Mouse (Mus musculus) megakaryocyte, embryonic 14.5 days (primary cell): ENCODE results near the gene Dnm1. TPM values are rescaled to one million over a fixed set of nuclear protein-coding genes. Genes with fewer than 3 reads are reported as not detected.
"Not testable (repeated sequence)": the region's sequence is repeated elsewhere in the genome, so short reads cannot be mapped to it uniquely, and the experiment has no call there.

ENCODE experiments used
- H3K27me3 ChIP-seq: replicated peaks from 2 replicates; pipeline ENCODE3; 2012; ENCODE audit warnings: inconsistent platforms
- H3K36me3 ChIP-seq: replicated peaks from 2 replicates; pipeline ENCODE3; 2012; ENCODE audit warnings: low read length, inconsistent platforms, mixed read lengths
- H3K4me1 ChIP-seq: 2 replicates; pipeline ENCODE4 v1.6.1; 2012; ENCODE audit warnings: inconsistent platforms
- H3K4me3 ChIP-seq: replicated peaks from 2 replicates; pipeline ENCODE3; 2012; ENCODE audit warnings: moderate library complexity, mild to moderate bottlenecking, inconsistent platforms
- H3K9me3 ChIP-seq: 2 replicates; pipeline ENCODE4 v1.6.1; 2012; ENCODE audit warnings: inconsistent platforms
- FLI1 ChIP-seq: IDR thresholded peaks from 2 replicates; pipeline ENCODE4 v1.6.1; 2012; ENCODE audit warnings: low read length, inconsistent platforms, mixed read lengths
- GATA1 ChIP-seq: IDR thresholded peaks from 3 replicates; pipeline ENCODE4 v1.6.1; 2012; ENCODE audit warnings: mixed read lengths, low read length, inconsistent platforms, borderline replicate concordance
- polyA plus RNA-seq: library from polyadenylated mRNA; stranded (reverse); fragments of >175 nt; gene quantifications from 2 replicates; pipeline ENCODE4 v1.2.3, GENCODE M21; 2012; ENCODE audit warnings: low replicate concordance; ENCODE audit not compliant: insufficient read depth

Dnm1 gene
- polyA plus RNA-seq, 1 experiment, result 3.6 TPM

DNA sequence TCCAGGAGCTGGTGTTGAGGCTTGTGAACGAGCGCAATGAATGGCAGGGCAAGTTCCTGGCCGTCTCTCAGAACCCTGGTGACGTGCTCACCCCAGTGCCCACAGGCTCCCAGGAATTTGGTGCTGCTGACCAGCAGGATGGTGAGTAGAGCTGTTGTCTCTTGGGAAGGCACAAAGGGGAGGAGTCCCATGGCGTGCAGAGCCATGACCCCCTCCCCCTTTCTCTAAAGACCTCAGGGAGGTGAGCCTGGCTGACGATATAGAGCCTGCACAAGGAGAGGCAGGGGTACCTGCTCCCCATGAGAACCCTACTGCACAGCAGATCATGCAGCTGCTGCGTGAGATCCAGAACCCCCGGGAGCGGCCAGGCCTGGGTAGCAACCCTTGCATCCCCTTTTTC is 47.0 kb downstream of the Dnm1 start:
- TF ChIP-seq FLI1, result no peak
- TF ChIP-seq GATA1, result no peak
- Histone ChIP-seq H3K36me3 (peaks cover 96% of the 10 kb centered on the region), H3K4me1 (peaks cover 37% of the 10 kb centered on the region), H3K27me3 (no peaks in the 10 kb centered on the region), H3K4me3 (no peak overlapping the region), H3K9me3 (no peaks in the 10 kb centered on the region)

GRCm38 (mm10) chr2:32305668-32306067 is 47.5 kb downstream of the Dnm1 start:
- TF ChIP-seq GATA1 (no peak), FLI1 (no peak)
- Histone ChIP-seq H3K9me3 (no peaks in the 10 kb centered on the region), H3K36me3 (peaks cover 100% of the 10 kb centered on the region)

DNA sequence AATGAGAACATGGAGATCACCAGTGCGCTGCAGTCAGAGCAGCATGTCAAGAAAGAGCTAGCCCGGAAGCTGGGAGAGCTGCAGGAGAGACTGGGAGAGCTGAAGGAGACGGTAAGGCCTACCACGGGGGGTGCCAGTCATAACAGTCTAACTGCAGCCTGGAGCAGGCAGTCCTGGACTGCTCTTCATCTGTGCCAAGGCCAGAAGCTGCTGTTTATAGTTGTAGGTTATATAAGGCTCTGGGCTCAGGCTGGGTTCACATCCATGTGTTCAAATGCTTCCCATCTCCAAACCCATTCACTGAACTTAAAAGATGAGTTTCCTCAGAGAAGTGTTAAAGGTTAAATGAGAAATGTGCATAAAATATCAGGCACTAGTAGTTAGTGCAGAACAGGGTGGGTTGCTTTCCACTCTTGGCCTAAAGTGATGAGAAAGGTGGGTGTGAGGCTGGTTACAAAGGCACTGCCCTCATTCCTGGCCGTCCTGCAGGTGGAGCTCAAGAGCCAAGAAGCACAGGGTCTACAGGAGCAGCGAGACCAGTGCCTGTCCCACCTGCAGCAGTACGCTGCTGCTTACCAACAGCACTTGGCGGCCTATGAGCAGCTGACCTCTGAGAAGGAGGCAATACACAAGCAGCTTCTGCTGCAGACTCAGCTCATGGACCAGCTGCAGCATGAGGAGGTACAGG is 48.8 kb downstream of the Dnm1 start:
- no peaks in the 10 kb centered on the region for H3K9me3 ChIP-seq
- H3K4me3 ChIP-seq, result no peak overlapping the region
- TF ChIP-seq FLI1 (no peak), GATA1 (no peak)
- H3K36me3 ChIP-seq, result peaks cover 99% of the 10 kb centered on the region
- H3K27me3 ChIP-seq, result no peaks in the 10 kb centered on the region
- peaks cover 18% of the 10 kb centered on the region for H3K4me1 ChIP-seq

More at GRCm38 (mm10) chr2:32305668-32306067, 47.5 kb downstream of the Dnm1 start:
- Histone ChIP-seq H3K4me1 (peaks cover 32% of the 10 kb centered on the region), H3K4me3 (no peak overlapping the region), H3K27me3 (no peaks in the 10 kb centered on the region)

DNA sequence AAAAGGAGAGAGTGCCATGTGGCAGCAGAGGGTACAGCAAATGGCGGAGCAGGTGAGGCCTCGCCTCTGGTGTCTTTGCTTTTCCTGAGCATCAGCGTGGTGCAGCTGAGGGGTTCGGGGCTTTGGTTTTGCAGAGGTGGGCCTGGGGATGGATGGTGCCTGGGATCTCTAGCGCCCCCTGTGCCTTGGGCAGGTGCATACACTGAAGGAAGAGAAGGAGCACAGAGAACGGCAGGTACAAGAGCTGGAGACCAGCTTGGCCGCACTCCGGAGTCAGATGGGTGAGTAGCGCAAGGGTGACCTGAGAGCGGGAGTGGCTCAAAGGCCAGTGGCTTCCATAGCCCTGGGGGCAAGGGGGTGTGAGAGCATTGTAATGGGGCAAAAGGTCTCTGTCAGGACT is 50.2 kb downstream of the Dnm1 start:
- no peak for TF ChIP-seq GATA1
- no peak for TF ChIP-seq FLI1
- peaks cover 99% of the 10 kb centered on the region for H3K36me3 ChIP-seq
- peaks cover 6% of the 10 kb centered on the region; the same call in 1 of the 2 replicates for H3K4me1 ChIP-seq
- no peaks in the 10 kb centered on the region for H3K9me3 ChIP-seq
- no peak overlapping the region for H3K4me3 ChIP-seq
- H3K27me3 ChIP-seq, result no peaks in the 10 kb centered on the region

- H3K4me1 ChIP-seq, result peaks cover 12% of the 10 kb centered on the region
- H3K9me3 ChIP-seq, result no peaks in the 10 kb centered on the region
- TF ChIP-seq FLI1, result no peak
- TF ChIP-seq GATA1, result no peak
- peaks cover 96% of the 10 kb centered on the region for H3K36me3 ChIP-seq
- H3K27me3 ChIP-seq, result no peaks in the 10 kb centered on the region
- H3K4me3 ChIP-seq, result no peak overlapping the region
Observed at GRCm38 (mm10) chr2:32299469-32299868, 53.7 kb downstream of the Dnm1 start.

DNA sequence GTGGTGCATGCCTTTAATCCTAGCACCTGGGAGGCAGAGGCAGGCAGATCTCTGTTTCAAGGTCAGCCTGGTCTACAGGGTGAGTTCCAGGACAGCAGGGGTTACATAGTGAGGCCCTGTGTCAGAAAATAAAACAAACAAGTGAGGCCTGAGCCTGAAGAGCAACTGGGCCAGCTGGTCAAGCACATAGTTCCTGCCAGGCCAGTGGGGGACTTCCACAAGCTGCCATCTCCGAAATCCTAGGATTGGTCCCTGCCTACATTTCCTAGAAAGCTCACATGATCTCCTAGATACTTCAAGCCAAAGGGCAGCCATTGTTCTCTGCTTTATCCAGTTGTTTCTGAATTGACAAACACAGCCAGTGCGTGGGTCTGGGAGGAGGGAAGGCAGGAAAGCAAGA is 57.3 kb downstream of the Dnm1 start:
- not testable (repeated sequence) for H3K9me3 ChIP-seq, H3K4me3 ChIP-seq, H3K27me3 ChIP-seq
- Histone ChIP-seq H3K4me1 (peaks cover 41% of the 10 kb centered on the region), H3K36me3 (peaks cover 95% of the 10 kb centered on the region)

DNA sequence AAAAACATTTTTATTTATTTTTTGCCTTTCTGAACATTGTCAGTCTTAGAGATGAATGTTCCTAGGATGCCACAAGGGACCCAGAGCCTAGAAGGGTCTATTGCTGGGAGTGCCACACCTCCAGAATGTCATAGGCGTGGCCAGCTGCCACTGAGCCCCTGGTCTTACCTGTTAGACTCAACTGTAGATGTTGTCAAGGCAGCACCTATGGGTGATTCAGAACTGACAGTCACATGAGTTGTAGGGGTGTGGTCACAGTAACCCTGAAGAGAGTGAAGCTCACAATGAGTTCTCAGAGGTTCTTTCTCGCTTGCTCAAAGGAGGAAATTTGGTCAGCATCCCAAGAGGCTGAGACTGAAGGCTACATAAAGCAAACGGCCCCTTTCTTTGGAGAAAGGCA is 57.9 kb downstream of the Dnm1 start:
- H3K36me3 ChIP-seq, result peaks cover 93% of the 10 kb centered on the region
- TF ChIP-seq GATA1, result no peak
- peaks cover 46% of the 10 kb centered on the region for H3K4me1 ChIP-seq
- H3K4me3 ChIP-seq, result no peak overlapping the region
- H3K27me3 ChIP-seq, result no peaks in the 10 kb centered on the region
- no peaks in the 10 kb centered on the region for H3K9me3 ChIP-seq

- no peaks in the 10 kb centered on the region for H3K9me3 ChIP-seq
- peaks cover 55% of the 10 kb centered on the region for H3K4me1 ChIP-seq
- H3K27me3 ChIP-seq, result no peaks in the 10 kb centered on the region
- peaks cover 85% of the 10 kb centered on the region for H3K36me3 ChIP-seq
- no peak overlapping the region for H3K4me3 ChIP-seq
- TF ChIP-seq FLI1, result no peak
- no peak for TF ChIP-seq GATA1
Observed at GRCm38 (mm10) chr2:32294348-32294747, 58.8 kb downstream of the Dnm1 start.

DNA sequence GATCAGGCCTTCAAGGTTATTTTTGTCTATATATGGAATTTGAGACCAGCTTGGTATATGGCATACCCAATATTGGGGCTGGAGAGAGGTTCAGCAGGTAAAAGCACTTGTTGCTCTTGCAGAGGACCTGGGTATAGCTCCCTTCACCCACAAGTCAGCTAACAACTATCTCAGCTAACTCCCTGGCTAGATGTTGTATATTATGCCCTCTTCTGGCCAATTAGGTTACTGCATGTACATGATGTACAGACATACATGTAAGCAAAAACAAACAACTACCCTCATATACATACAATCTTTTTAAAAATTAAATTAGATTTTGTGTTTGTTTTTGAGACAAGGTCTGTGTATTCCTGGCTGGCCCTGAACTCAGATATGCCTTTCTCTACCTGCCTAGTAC is 63.6 kb downstream of the Dnm1 start:
- peaks cover 58% of the 10 kb centered on the region for H3K36me3 ChIP-seq
- H3K9me3 ChIP-seq, result no peaks in the 10 kb centered on the region
- no peaks in the 10 kb centered on the region for H3K27me3 ChIP-seq
- H3K4me1 ChIP-seq, result peaks cover 79% of the 10 kb centered on the region
- H3K4me3 ChIP-seq, result peak overlapping the region; percentile 98
- TF ChIP-seq GATA1 (no peak), FLI1 (no peak)

DNA sequence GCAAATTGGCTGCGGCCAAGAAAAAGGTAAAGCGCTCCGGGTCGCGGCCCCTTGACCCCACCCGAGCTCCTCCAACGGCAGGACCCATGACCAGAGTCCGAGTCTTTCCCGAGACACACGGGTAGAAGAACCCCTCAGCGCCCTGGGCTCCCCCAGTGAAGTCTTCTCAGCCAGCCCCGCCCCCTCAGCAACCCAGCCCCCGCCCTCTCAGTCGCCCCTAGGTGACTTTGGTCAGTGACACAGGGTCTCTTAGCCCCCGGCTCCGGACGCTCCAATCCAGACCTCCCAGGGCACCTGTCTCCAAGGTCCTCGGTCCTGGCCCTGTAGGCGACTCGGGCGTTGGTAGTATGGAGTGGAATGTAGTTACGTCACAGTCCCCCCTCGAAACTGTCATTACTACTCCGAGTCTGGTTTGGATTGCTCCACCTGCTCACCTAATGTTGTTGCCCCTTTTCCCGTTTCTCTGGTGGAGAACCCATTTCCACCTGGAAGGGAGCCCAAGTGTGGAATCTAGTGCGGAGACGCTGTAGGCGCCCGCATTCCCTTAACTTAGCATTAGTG is 64.7 kb downstream of the Dnm1 start:
- TF ChIP-seq GATA1 (no peak), FLI1 (no peak)
- no peaks in the 10 kb centered on the region for H3K27me3 ChIP-seq
- H3K9me3 ChIP-seq, result no peaks in the 10 kb centered on the region
- H3K4me1 ChIP-seq, result peaks cover 81% of the 10 kb centered on the region
- peaks cover 58% of the 10 kb centered on the region for H3K36me3 ChIP-seq
- H3K4me3 ChIP-seq, result peak overlapping the region; percentile 98

GRCm38 (mm10) chr2:32287923-32288367 is 65.2 kb downstream of the Dnm1 start, which contains the start of gene Swi5:
Swi5 (minus strand) TSS chr2:32288075.
- Histone ChIP-seq H3K9me3 (no peaks in the 10 kb centered on the region), H3K4me3 (peak within 1 kb of the TSS; percentile 98), H3K36me3 (peaks cover 57% of the 10 kb centered on the region), H3K4me1 (peaks cover 82% of the 10 kb centered on the region), H3K27me3 (no peaks in the 10 kb centered on the region)
- no peak for TF ChIP-seq GATA1
- TF ChIP-seq FLI1, result no peak
